Comparison of ENCODE assay signal across 8 mouse cellular contexts in genomic region chr15:77306547-77307261, GRCm38 (mm10). TPM values are rescaled to one million over a fixed set of nuclear protein-coding genes. Genes with fewer than 3 reads are reported as not detected.
DNase-seq lines count a peak whose midpoint lies in the region; ATAC-seq lines count a peak whose summit lies in the region.

Rbfox2 (minus strand) TSS chr15:77307004.

- H3K27ac ChIP-seq in embryonic facial prominence, embryonic 12.5 days = peak within 1 kb of the TSS; percentile 99
- peak within 1 kb of the TSS; percentile 100 for H3K27ac ChIP-seq in limb, embryonic 12.5 days
- H3K27ac ChIP-seq in midbrain, embryonic 15.5 days = peak within 1 kb of the TSS; percentile 98

- no peaks in the 10 kb centered on the region for H3K9me3 ChIP-seq in embryonic facial prominence, embryonic 12.5 days
- H3K9me3 ChIP-seq in limb, embryonic 12.5 days = no peaks in the 10 kb centered on the region
- H3K9me3 ChIP-seq in midbrain, embryonic 15.5 days = no peaks in the 10 kb centered on the region

- H3K9ac ChIP-seq in embryonic facial prominence, embryonic 12.5 days = peak within 1 kb of the TSS; percentile 98
- H3K9ac ChIP-seq in limb, embryonic 12.5 days (replicated peaks) = peak within 1 kb of the TSS; percentile 99
- H3K9ac ChIP-seq in midbrain, embryonic 15.5 days = peak within 1 kb of the TSS; percentile 81

- peaks cover 41% of the 10 kb centered on the region for H3K4me1 ChIP-seq in embryonic facial prominence, embryonic 12.5 days
- peaks cover 33% of the 10 kb centered on the region for H3K4me1 ChIP-seq in limb, embryonic 12.5 days (replicated peaks)
- peaks cover 30% of the 10 kb centered on the region for H3K4me1 ChIP-seq in midbrain, embryonic 15.5 days

- H3K27me3 ChIP-seq in embryonic facial prominence, embryonic 12.5 days = no peaks in the 10 kb centered on the region
- H3K27me3 ChIP-seq in limb, embryonic 12.5 days = no peaks in the 10 kb centered on the region
- no peaks in the 10 kb centered on the region for H3K27me3 ChIP-seq in midbrain, embryonic 15.5 days (replicated peaks)

- WGBS in embryonic facial prominence, embryonic 12.5 days = under 1% methylated on average over 90 of the region's 90 CpGs
- under 1% methylated on average over 90 of the region's 90 CpGs for WGBS in limb, embryonic 12.5 days
- 0% methylated on average over 73 of the region's 90 CpGs for WGBS in midbrain, embryonic 15.5 days

- peak within 1 kb of the TSS; percentile 78 for H3K4me2 ChIP-seq in embryonic facial prominence, embryonic 12.5 days (replicated peaks)
- H3K4me2 ChIP-seq in limb, embryonic 12.5 days = peak within 1 kb of the TSS; percentile 78
- H3K4me2 ChIP-seq in midbrain, embryonic 15.5 days = peak within 1 kb of the TSS; percentile 74

- no peaks in the 10 kb centered on the region for H3K36me3 ChIP-seq in embryonic facial prominence, embryonic 12.5 days
- H3K36me3 ChIP-seq in limb, embryonic 12.5 days = 0 out of 2 replicates have a peak, but pooled peaks cover 2% of the 10 kb centered on the region
- H3K36me3 ChIP-seq in midbrain, embryonic 15.5 days (replicated peaks) = no peaks in the 10 kb centered on the region

- DNase-seq in A20 (ENCODE audit: low read depth, low spot score) = peak; percentile 69
- DNase-seq in adrenal gland, postnatal 25 days = peak; percentile 94
- DNase-seq in heart, adult 8-10 months (ENCODE audit: low spot score) = peak; percentile 91
- DNase-seq in kidney, adult 8-10 months = peak; percentile 93 to 96
- peak; percentile 38 to 68 for DNase-seq in spleen, postnatal 4 days (ENCODE audit: low spot score in 2 of 2)

- peak; percentile 96 for ATAC-seq in embryonic facial prominence, embryonic 12.5 days (ENCODE audit: insufficient number of reproducible peaks, insufficient read depth, low FRiP score, low TSS enrichment)
- peak; percentile 94 for ATAC-seq in limb, embryonic 12.5 days (ENCODE audit: insufficient number of reproducible peaks, insufficient read depth, low FRiP score, low TSS enrichment, low read depth)
- peak; percentile 97 for ATAC-seq in midbrain, embryonic 15.5 days (replicated peaks)

- H3K4me3 ChIP-seq in embryonic facial prominence, embryonic 12.5 days = peak within 1 kb of the TSS; percentile 98
- peak within 1 kb of the TSS; percentile 97 for H3K4me3 ChIP-seq in limb, embryonic 12.5 days (replicated peaks)
- peak within 1 kb of the TSS; percentile 96 for H3K4me3 ChIP-seq in midbrain, embryonic 15.5 days

RNA-seq across cellular contexts. Expression of gene Rbfox2, which starts in this region (rescaled TPM):
- 56.5 and 68.7 TPM in 2 replicates for total RNA-seq in adrenal gland, postnatal 25 days (2021)
- 96.4 and 96.9 TPM in 2 replicates for polyA plus RNA-seq in embryonic facial prominence, embryonic 12.5 days (2016; fragmentation: Nextera tagmentation; extraction: Ambion mirVana)
- 100 to 1,000 TPM in 2 of 4 experiments, 10 to 100 TPM in 2; 87.6 to 108 (median 101) TPM for total RNA-seq in heart, adult 8-10 months (2022)
- 78.4 and 79.3 TPM in 2 replicates for polyA plus RNA-seq in limb, embryonic 12.5 days (2016; fragmentation: Nextera tagmentation; extraction: Ambion mirVana)
- polyA plus RNA-seq in midbrain, embryonic 15.5 days (2015; fragmentation: Nextera tagmentation; extraction: Ambion mirVana) = 181 and 185 TPM in 2 replicates

Comparison
In these comparisons a context has a peak if more than half of its experiments do, and no peak if none do; other contexts are left out.
1. Peak in every context shown above with its lines: DNase-seq, ATAC-seq, H3K4me3 ChIP-seq and H3K27ac ChIP-seq.